Mouse (Mus musculus) right cerebral cortex, postnatal 10 days (tissue): ENCODE results near the gene Selenoi.

ENCODE experiments used
- DNase-seq, 2 experiments: peaks; one replicate each; pipeline ENCODE4 v3.0.0; 2021; ENCODE audit warnings: low spot score in 2 of 2

Selenoi gene

DNA sequence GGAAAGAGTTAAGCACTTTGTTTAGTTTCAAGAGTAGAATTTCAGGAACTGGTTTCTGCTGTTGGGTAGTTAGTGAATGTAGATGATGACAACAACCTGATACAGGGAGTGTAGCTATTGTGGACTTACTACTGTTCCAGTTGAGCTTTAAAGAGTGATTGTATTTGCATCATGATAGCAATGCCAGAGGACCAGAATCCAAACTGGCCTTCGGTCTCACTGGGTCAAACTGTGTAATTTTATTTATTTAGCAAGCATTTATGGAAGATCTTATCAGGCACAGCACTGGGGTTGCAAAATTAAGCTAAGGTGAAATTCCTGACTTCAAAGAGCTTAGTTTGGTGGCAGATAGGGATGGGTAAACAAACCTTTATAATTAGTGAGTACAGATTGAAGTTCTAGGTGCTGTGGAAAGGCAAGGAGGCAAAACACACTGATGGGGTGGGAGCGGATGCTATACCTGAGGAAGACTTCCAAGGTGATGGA lies 3.3 kb downstream of the Selenoi start:
- no peak for DNase-seq

- DNase-seq, result no peak
These were observed 6.2 kb downstream of the Selenoi start for GRCm38 (mm10) chr5:30238533-30238932.

- no peak for DNase-seq
These were observed 8.2 kb downstream of the Selenoi start for GRCm38 (mm10) chr5:30240552-30240951.

- DNase-seq, result no peak
These were observed 10.0 kb downstream of the Selenoi start for GRCm38 (mm10) chr5:30242410-30242809.

DNA sequence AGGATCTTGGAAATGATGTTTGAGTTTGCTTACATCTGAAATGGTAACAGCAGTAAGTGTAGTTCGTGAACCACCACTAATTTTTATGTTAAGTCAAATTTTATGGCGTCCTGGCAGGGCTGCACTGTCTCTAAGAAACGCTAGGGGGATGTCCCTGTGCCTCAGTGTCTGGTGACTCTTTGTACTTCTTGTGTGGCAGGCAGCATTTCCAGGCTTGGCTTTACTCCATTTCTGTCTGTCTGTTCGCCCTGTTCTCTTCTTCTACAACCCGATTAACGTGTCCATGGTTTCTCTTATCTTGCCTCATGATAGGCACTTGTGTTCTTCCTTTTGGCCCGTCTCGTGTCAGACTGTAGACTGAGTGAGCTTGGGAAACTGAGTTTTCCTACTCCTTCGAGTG lies 11.4 kb downstream of the Selenoi start:
- DNase-seq, result peak in 1 of 2 experiments; percentile 31

DNA sequence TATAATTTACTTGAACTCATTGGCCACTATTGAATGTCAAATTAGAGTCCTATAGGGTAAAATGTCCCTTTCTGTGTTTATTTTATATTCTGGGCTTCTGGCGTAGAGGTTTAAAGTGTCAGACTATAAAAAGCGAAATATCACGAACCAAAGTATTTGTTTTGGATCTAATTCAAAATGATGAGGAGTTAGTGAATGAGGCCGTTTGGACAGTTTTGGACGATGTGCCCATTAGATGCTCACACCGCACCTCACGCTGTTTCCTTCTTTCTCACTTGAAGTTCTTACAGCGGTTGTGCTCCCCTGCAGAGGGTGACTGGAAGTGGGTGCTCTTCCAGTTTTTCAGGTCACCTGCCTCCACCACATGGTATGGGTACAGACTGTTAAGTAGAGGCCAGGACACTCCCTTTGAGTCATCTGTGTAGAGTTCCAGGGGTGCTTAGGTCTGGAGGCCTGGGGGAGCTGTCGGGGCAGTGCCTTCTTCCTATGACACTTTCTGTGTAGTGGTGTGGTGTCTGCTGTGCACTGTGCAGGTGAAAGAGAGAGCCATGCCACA lies 13.6 kb downstream of the Selenoi start:
- DNase-seq, result no peak

DNA sequence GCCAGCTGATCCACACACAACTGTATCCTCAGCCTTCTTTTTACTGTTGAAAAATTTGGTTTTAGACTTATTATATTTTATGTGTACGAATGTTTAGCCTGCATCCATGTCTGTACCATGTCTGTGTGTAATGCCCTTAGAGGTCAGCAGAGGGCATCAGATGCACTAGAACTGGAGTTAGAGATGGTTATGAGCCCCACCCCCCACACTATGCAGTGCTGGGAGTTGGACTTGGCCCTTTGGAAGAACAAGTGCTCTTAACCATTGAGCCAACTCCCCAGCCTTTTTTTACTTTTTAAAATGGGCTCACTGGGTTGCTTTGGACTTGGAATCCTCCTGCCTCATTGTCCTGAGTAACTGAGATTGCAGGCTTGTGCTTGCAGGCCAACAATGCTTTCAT lies 15.3 kb downstream of the Selenoi start:
- peak in 1 of 2 experiments; percentile 35 for DNase-seq

- no peak for DNase-seq
These were observed 23.4 kb downstream of the Selenoi start for GRCm38 (mm10) chr5:30255567-30256354.

- DNase-seq, result no peak
These were observed 26.4 kb downstream of the Selenoi start for GRCm38 (mm10) chr5:30258776-30259175.

- DNase-seq, result peak; percentile 77 to 89
These were observed 38.3 kb downstream of the Selenoi start for GRCm38 (mm10) chr5:30270571-30271190.

DNA sequence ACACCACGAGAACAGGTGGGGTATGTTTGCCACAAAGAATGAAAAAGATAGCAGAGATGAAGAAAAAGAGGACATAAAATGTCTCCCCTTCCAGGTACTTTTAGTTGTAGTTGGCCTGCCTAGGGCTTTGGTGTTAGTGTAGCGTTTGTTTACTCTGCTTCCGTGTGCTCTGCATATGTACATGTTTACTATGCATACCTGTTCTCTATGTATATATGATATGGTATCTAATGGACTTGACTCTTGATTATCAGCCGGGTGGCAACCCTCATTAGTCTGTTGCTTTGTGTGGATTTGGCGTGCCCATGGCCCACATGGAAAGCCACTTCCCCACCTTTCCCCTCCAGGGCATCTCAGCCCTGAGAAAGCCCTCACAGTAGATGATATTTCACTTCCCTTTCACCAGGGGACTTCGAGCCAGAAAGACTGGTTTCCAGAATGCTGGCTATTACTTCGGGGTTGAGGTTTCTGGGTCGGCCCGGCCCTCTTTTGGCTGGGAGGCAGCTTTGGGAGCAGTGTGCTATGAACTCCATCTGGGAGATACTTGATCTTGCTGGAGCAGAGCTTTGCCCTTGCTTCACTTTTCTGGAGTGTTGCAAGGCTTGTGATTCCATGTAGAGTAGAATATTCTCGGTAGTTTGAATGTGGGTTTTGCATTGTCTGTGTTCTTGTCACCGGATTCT lies 39.4 kb downstream of the Selenoi start:
- DNase-seq, result no peak

GRCm38 (mm10) chr5:30276361-30276760 lies 44.0 kb downstream of the Selenoi start:
- no peak for DNase-seq

GRCm38 (mm10) chr5:30278952-30279351 lies 46.6 kb downstream of the Selenoi start:
- DNase-seq, result no peak

- DNase-seq, result no peak
These were observed 47.1 kb downstream of the Selenoi start for GRCm38 (mm10) chr5:30279446-30279845.

GRCm38 (mm10) chr5:30280864-30281263 lies 48.5 kb downstream of the Selenoi start:
- no peak for DNase-seq

- DNase-seq, result peak; percentile 88 to 89
These were observed 48.9 kb downstream of the Selenoi start, which contains the start of gene Drc1 for GRCm38 (mm10) chr5:30281291-30281732. TSS of gene Drc1 (plus strand) at chr5:30281388.

- DNase-seq, result no peak
These were observed 53.8 kb downstream of the Selenoi start for GRCm38 (mm10) chr5:30285944-30286799.

- DNase-seq, result no peak
These were observed 54.9 kb downstream of the Selenoi start for GRCm38 (mm10) chr5:30287106-30287882.
